Mouse (Mus musculus) gastrocnemius, postnatal 36 days (tissue): ENCODE measurements around the gene Smad3. TPM values are rescaled to one million over a fixed set of nuclear protein-coding genes. Genes with fewer than 3 reads are reported as not detected.

ENCODE experiments used
- DNase-seq, 2 experiments: peaks; one replicate each; pipeline ENCODE4 v3.0.0; 2022
- intact Hi-C: fragments of 180-260 bp; cut with DNase I; formaldehyde crosslinking; loops from one replicate; pipeline ENCODE4 v1.15.1; 2025
- total RNA-seq, 2 experiments: library from RNA; stranded (reverse); gene quantifications; 2 replicates each; pipeline ENCODE4 v1.2.3; 2021

Smad3 gene
- total RNA-seq, 2 experiments from 2014 or later = 46.3 to 56.9 TPM

DNA sequence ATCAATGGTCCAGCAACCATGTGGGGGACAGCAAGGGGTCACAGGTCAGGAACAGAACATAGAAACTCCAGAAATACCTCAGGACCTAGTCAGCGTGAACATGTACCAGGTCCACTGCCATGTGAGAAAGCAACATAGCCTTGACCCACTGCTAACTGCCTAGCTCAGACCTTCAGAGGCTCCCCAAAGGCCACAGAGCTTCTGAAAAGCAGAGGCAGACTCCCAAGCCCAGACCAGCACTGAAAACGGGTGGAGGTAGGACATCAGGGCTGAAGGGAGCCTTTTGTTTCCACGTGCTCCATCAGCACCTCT is 84.3 kb downstream of the Smad3 start:
- DNase-seq = no peak
- intact Hi-C loops = no loop called here

DNA sequence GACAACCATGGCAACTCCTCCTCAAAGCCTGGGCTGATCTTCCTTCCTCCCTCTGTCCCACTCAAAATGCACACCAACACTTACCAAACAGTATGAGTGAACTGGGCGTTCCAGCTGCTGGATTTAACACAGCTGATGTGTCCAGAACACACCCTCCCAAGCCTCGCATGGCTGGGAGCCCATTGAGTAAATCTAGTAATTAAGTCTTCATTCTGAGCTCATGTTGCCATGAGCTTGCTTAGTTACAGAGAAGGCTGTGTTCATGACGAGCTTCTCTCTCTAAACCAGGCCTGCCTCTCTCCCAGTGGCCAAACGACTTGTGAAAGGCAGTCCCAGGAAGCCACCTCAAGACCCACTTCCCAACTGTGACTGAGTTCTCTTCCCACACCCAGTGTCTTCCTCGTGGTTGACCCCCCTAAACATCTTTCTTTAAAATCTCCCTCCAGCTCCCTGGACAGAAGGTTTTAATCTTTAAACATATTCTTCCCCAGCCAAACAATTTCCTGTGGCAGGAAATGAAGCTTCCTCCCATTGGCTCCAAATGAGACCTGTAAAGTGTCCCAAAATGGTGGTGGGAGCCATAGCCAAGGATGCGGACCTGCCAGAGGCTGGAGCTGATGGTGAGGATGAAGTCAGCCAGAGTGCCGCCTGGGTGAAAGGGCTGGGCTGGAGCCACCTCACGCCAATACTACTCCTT is 84.8 kb downstream of the Smad3 start:
- intact Hi-C loops = no loop called here
- peak in 1 of 2 experiments; percentile 54 for DNase-seq

DNA sequence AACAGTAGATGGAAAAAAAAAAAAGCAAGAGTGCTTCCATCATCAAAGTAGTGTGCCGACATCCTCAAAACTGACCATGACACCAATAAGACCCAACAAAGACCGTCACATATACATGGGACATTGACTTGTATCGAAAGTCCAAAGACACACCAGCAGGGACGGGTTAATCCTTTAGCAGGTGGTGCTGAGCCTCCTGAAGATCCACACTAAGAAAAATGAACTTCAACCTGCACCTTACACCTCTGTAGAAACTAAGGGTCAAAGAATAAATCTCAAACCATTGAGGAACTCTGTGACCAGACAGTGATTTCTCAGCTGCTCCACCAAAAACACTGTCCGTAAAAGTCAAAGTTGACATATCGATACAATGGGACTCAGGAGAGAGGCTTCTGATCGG is 88.0 kb downstream of the Smad3 start:
- intact Hi-C loops = loop anchor here (5.0 kb wide), 1 partner anchor 32 kb away; no protein-coding TSS in a partner anchor
- DNase-seq = no peak

DNA sequence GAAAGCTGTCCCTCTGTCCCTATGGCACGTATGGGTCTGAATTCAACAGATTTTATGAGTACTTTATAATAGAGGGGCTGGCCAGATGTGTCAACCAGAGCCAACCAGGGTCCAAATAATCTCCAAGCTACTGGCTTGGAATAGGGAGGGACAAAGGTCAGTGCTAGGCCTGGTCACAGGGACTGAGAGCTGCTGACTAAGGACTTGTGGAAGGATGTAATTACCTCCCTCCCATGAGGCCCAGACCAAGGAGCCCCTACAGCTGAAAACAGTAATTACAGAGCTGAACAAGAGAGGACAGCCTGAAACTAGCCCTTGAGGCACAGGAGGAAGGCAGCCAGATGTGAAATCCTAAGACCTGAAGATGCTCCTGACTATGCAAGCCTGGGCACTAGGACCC is 89.2 kb downstream of the Smad3 start:
- intact Hi-C loops = loop anchor here (5.0 kb wide), 1 partner anchor 34 kb away; no protein-coding TSS in a partner anchor
- no peak for DNase-seq

DNA sequence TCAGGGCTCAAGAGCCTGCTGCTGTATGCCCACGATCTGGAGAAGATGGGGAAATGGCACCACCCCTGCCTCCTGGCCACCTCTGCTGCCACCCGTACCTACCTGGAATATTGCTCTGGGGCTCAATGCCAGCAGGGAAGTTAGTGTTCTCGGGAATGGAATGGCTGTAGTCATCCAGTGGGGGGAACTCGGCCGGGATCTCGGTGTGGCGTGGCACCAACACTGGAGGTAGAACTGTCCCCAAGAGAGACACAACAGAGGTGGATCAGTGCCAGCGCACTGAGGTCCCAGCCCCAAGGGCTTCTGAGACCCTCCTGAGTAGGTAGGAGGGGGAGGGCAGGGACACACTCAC is 90.4 kb downstream of the Smad3 start:
- no peak for DNase-seq
- intact Hi-C loops = loop anchor here (2.0 to 5.0 kb wide), 2 partner anchors 17 to 35 kb away; no protein-coding TSS in a partner anchor

DNA sequence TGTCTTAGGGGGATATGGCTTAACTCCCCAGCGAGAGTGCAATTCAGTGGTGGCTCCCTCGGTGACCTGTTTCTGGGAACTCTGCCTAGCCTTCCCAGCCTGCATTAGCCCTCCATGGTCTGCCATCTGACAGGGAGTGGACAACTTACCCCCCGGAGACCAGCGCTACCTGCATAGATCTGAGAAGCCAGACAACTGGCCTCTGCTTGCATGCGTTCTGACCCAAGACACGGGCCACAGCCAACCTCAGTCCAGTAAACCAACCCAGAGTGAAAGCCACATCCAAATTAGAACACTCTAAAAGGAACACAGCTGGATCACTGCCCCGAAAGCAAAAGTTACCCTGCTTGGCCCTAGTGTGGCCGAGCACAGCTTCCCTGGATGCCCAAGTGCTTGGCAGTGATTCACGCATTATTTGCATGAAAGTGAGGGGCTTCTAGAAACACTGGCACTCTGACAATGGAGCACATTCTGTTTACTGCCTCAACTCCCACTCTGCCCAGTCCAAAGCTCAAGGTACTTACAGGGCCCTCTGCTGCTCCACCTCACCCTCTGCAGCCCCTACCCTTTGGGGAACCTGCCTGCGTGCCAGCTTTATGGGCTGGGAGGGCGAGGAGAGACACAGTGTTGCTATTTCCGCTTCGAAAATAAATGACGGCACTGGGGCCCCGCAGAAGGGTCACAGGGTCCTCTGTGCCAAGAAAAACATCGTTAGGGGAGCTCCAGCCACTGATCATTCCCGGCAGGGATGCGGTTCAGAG is 91.0 kb downstream of the Smad3 start:
- intact Hi-C loops = loop anchor here (2.0 to 5.0 kb wide), 2 partner anchors 16 to 36 kb away; no protein-coding TSS in a partner anchor
- DNase-seq = peak; percentile 56 to 63

DNA sequence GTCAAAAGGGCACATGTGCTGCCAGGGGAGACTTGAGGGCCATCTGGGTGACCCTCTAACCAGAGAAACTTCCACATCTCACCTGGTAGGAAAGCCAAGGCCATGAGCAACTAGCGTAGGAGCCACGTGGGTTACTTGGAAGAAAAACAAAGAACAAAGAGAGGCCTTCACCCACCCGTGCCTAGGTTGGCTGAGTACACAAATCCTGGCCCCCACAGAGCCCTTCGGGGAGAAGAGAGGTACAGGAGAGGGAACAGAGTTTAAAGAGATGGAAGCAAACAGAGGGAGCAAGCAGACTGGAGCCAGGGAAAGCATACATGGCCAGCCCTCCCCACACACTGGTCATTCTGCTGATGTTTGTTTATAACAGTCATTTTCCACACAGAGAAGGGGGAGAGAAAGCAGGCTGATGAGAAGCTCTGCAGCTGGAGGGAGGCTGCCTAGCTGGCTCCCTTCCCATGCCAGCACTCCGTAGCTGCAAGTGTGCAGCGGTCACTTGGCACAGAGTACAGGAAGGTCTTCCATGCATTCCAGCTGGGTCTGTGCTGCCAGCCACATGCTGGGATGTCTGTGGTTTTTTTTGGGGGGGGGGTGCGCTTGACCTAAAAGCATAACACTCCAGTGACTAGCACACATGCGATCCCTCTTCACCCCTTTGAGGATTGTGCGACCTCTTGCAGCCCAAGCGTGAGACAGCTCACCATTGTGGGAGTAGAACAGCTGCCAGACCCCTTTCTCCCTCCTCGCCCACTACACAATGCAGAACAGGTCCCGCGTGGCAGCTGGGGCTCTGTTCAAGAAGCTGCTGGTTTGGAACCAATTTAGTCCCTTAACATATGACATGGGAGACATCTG is 92.8 kb downstream of the Smad3 start:
- DNase-seq = no peak
- intact Hi-C loops = loop anchor here (2.0 to 5.0 kb wide), 2 partner anchors 37 to 92 kb away; partner anchors contain the start of gene Smad3

DNA sequence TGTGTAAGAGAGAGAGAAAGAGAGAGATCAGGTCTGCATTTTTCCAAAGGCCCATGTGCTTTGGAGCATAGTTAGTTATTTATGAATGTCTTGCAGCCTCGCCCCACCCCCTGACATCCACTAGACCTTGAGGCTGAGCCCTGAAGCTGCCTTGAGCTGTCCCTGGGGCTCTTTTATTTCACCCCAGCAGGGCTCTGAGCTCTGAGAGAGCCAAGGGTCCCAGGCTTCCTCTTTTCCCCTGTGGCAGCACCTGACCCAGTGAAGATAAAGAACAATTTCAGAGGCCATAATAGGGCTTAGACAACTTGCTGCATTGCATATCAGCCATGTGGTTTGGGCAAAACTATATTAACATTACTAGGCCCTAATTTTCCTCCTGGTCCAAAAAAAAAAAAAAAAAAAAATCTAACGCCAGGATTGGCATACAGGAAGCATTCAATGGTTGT is 93.5 kb downstream of the Smad3 start:
- intact Hi-C loops = loop anchor here (2.0 kb wide), 1 partner anchor 92 kb away; the partner anchor contains the start of gene Smad3
- no peak for DNase-seq

DNA sequence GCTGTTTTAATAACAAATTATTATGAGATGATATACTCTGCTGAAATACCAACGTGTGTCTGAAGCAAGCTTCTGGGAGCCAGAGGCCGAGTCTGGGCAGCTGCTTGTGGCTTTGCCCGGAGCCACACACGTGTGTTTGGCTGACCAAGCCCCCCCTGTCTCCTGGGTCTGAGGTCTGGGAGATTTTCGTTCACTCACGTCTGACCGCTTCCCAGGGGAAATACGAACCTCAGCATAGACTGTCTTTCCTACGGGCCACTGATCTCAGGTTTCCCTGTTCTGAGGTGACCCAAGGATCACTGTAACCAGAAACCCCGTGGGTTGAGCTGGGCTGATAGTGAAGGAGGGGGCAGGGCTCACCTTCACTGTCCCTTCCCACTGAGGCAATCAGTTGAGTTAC is 94.6 kb downstream of the Smad3 start:
- no peak for DNase-seq

DNA sequence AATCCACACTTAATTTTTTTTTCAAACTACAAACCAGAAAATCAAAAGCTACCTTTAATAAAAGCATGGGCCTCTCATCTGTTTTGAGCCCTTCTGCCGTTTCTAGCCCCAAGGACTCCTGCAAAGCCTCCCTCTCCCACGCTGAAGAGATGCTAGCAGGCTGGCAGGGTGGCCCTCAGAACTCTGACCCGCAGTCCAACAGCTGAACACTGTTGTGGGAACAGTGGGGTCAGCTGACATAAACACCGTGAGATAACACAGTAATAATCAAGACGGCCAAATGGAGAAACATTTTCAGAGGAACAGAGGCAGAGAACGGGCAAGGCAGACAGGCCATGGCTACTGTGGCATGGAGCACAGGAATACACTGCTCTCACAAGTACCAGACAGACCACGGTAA is 95.0 kb downstream of the Smad3 start:
- intact Hi-C loops = no loop called here
- DNase-seq = no peak

More for the DNA sequence above, 94.6 kb downstream of the Smad3 start:
- intact Hi-C loops = no loop called here

DNA sequence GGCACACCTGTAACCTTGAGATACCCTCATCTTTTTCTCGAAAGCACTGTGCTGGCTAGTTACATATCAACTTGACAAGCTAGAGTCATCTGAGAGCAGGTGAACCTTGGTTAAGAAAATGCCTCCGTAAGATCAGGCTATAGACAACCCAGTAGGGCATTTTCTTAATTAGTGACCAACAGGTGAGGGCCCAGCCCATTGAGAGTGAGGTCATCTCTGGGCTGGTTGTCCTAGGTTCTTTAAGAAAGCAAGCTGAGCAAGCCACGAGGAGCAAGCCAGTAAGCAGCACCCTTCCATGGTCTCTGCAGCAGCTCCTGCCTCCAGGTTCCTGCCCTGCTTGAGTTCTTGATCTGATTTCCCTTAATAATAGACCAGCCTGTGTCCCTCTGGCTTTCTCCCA is 97.1 kb downstream of the Smad3 start:
- DNase-seq = no peak
- intact Hi-C loops = no loop called here

DNA sequence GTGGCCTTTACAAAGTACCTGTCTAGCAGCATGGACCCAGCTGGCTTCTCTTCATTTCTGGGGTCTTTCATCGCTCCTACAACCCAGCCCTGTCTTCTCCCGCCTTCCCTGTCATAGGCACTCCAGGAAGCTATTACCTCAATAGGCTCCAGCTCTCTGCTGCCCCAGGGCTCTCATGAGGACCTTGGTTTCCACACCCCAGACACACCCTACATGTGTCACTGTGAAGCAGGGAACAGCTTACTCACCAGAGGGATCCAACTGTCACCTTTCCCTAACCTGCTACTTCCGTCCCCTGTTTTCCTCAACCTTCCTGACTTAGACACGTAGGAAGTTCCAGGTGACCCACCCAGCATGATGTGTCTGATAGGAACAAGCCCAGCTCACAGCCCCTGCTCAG is 97.7 kb downstream of the Smad3 start:
- intact Hi-C loops = no loop called here
- no peak for DNase-seq

DNA sequence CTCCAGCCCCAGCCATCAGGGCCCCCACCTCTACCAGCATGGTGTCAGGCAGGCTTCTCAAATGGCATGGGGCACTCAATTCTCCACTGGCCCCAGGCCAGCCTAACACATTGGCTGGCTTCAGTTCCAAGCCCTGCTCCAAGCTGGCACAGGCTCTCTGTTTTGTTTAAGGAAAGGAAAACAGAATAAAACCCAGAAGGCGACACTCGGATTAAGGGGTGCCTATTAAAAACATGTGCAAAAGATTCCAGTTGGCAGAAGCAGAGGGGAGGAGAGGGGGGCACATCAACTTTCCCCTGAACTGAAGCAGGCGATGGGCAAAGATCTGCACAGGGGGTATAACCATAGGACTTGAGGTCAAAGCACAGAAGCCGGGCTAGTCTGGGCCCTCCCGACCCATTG is 98.8 kb downstream of the Smad3 start:
- DNase-seq = no peak
- intact Hi-C loops = no loop called here

DNA sequence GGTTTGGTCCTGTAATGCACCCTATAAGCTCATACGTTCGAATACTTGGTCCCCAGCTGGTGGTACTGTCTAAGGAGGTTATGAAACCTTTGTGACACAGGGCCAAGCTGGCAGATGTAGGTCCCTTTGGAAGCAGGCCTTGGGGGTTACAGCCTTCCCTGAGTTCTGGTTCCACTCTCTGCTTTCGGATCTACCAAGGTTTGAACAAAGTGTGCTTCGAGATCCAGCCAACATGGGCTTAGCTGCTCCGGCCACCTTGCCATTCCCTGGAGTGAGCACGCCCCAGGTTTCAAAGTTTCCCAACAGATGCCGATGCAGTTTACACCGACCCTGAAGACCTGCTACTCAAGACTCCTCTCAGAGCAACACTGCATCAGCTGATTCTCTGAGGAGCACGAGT is 99.4 kb downstream of the Smad3 start:
- DNase-seq = no peak
- intact Hi-C loops = no loop called here

DNA sequence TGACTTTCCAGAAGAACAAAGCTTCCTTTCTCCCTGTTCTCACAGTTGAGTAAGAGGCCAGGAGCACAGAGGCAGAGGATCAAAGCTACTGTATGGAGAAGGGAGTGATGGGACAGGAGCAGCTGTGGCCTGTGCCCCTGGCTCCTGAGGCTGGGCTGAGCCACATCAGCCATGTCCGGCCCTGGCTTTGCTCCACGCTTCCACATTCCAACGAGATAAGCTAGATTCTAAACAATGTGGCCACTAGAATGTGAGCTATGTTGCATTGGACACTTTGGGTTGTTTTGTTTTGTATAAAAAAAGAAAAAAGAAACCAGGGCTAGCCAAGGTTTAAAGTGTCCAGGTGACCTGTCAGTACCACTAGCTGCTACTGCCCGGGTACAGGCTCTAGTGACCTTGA is 100.6 kb downstream of the Smad3 start:
- intact Hi-C loops = no loop called here
- DNase-seq = no peak

DNA sequence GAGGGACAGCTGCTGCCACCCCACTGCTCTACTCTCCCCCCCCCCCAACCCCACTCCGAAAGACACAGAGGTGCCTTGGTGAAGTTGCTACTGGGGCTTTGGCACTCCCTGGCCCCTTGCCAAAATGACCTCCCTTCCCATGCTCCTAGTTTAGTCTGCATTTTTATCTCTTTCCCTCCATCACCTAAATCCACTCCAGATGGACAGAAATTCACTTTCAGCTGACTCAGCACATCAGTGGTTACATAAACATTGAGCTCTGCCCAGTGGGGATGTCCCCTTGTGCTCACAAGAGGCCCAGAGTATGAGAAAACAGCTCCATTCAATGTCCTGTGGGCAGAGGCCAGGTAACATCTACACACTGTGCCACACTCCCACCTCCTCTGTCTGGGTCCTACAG is 102.7 kb downstream of the Smad3 start:
- intact Hi-C loops = no loop called here
- DNase-seq = no peak

DNA sequence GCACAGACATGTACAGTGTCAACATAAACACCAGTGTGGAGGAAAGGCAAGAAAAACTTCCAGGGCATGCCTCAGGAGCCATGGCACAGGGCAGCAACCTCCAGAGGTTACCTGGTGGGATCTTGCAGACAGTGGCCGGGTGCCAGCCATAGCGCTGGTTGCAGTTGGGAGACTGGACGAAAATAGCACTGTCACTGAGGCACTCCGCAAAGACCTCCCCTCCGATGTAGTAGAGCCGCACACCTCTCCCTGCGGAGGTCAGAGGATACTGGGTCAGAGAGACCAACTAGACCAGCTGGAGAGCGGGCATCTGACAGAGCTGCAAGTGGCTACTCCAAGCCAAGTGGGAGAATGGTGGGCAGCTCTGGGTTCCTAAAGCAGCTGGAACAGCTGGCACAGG is 103.2 kb downstream of the Smad3 start:
- intact Hi-C loops = no loop called here
- DNase-seq = no peak

DNA sequence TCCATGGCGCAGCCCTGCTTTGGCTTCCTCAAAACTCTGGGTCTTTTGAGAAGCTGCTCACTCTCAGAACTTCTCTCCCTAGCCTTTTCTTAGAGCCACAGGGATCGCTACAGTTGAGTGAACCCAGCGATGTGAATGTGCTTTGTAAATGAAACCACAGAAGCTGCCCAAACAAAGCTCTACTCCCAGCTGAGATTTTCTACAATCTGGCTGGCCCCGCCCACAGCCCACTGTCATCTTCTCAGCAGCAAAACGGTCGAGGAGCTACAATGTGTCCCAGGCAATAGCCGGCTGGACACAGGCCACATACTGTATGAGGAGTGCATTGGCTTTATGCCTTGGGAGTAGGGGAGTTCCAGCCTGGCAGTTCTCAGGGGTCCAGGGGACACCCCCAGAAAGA is 104.1 kb downstream of the Smad3 start:
- intact Hi-C loops = no loop called here
- no peak for DNase-seq

DNA sequence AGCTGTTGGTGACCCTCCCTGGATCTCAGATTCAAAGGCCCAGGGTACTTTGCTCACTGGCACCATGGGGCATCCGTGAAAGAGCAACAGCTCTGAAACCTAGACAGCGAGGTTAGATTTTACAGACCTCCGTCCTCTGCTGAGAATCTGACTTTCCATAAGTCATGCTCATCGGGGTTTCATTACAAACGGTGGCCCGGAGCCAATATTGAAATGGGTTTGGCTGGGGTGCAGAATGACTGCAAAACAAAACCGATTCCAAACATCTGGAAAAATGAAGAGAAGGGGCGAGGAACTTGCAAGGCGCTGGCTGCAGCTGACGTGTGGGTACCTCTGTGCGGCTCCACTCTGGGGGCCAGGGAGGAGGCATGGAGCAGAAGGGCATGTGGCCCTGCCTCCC is 106.2 kb downstream of the Smad3 start:
- peak; percentile 68 to 69 for DNase-seq
- intact Hi-C loops = loop anchor here (2.0 kb wide), 2 partner anchors 15 to 103 kb away; no protein-coding TSS in a partner anchor

DNA sequence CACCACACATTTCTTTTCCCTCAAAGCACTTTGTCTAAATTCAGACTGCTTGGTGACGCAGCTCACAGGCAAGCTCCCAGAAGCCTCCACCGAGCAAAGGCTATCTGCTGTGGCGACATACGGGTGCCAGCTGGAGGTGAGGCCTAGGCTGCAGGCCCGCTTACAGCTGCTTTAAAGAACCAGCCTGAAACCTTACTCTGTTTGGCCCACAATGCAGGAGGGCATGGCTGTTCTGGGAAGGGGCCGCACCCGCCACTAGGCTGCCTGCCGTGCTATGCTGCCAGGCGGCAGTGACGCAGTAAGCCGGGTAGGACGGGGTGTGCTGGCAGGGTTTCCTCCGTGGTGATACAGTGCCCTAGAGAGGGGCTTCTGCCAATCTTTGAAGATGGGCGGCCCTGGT is 106.9 kb downstream of the Smad3 start:
- intact Hi-C loops = loop anchor here (2.0 kb wide), 2 partner anchors 16 to 104 kb away; no protein-coding TSS in a partner anchor

More for the DNA sequence above, 106.9 kb downstream of the Smad3 start:
- DNase-seq = peak; percentile 72 to 77
